Mouse (Mus musculus): ENCODE data around the gene Mki67. TPM values are rescaled to one million over a fixed set of nuclear protein-coding genes. Genes with fewer than 3 reads are reported as not detected.
"Not testable (repeated sequence)": the region's sequence is repeated elsewhere in the genome, so short reads cannot be mapped to it uniquely, and the experiment has no call there.

Mki67 gene
- polyA plus RNA-seq, 1 experiment from 2014 or later = 51.4 TPM

DNA sequence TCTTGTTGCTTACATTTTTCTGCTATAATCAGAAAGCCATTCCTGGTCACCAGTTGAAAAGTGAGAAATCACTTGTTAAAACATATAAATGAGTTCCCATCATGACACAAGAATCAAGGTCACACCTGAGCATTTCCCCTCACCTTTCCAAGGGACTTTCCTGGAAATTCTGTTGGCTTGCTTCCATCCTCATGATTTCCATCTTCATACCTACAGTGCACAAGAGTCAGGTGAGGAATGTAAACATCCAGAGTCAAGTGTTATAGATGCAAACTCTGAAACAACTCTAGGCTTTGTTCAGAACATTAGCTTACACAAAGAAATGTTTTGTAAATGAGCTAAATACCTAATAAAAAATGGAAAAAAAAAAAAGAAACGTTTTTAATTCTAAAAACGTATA lies 5.5 kb downstream of the Mki67 start:
- Histone ChIP-seq H3K9ac (ENCODE audit: low read depth, low read length) (no peak overlapping the region), H3K27me3 (replicated peaks; ENCODE audit: control insufficient read depth, insufficient read depth, low read length) (no peaks in the 10 kb centered on the region), H3K9me3 (ENCODE audit: control insufficient read depth, low read length) (no peaks in the 10 kb centered on the region), H3K27ac (replicated peaks; ENCODE audit: low read depth, low read length) (no peak overlapping the region), H3K36me3 (ENCODE audit: control insufficient read depth, insufficient read depth, low read length) (peaks cover 40% of the 10 kb centered on the region), H3K4me1 (ENCODE audit: control insufficient read depth, insufficient read depth, low read length) (peaks cover 18% of the 10 kb centered on the region; the same call in 1 of the 2 replicates), H3K4me2 (ENCODE audit: low read depth, low read length) (no peak overlapping the region), H3K4me3 (ENCODE audit: low read depth, low read length) (no peak overlapping the region)
- DNase-seq (ENCODE audit: low spot score) (no peak), ATAC-seq (ENCODE audit: low read depth) (no peak)
- 81% methylated on average over 2 of the region's 2 CpGs for WGBS

DNA sequence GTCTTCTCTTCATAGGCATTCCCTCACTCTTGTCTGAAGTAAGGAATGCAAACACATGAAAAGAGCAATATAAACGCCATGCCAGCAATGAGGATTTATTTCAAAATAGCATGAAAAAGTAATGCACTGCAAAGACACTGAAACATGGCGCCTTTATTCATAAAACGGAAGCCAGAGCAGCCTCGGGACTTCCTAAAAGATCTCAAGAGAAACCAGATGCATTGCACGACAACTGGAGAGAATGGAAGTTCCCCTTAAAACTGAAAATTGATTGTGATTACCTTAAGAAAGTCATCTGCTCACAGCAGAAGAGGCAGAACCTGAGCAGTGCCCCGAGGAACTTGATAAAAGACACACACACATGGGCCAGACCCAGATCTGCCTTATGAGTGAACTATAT lies 10.4 kb downstream of the Mki67 start:
- H3K4me3 ChIP-seq (ENCODE audit: low read depth, low read length) = no peak overlapping the region
- no peak overlapping the region for H3K27ac ChIP-seq (replicated peaks; ENCODE audit: low read depth, low read length)
- no peaks in the 10 kb centered on the region for H3K27me3 ChIP-seq (replicated peaks; ENCODE audit: control insufficient read depth, insufficient read depth, low read length)
- no peak for ATAC-seq (ENCODE audit: low read depth)
- no peak overlapping the region for H3K4me2 ChIP-seq (ENCODE audit: low read depth, low read length)
- 87% methylated on average over 6 of the region's 6 CpGs for WGBS
- H3K36me3 ChIP-seq (ENCODE audit: control insufficient read depth, insufficient read depth, low read length) = peaks cover 86% of the 10 kb centered on the region
- DNase-seq (ENCODE audit: low spot score) = no peak
- H3K4me1 ChIP-seq (ENCODE audit: control insufficient read depth, insufficient read depth, low read length) = no peaks in the 10 kb centered on the region
- no peaks in the 10 kb centered on the region for H3K9me3 ChIP-seq (ENCODE audit: control insufficient read depth, low read length)
- no peak overlapping the region for H3K9ac ChIP-seq (ENCODE audit: low read depth, low read length)

- Histone ChIP-seq H3K27ac (replicated peaks; ENCODE audit: low read depth, low read length) (no peak overlapping the region), H3K4me3 (ENCODE audit: low read depth, low read length) (no peak overlapping the region), H3K27me3 (replicated peaks; ENCODE audit: control insufficient read depth, insufficient read depth, low read length) (no peaks in the 10 kb centered on the region), H3K4me2 (ENCODE audit: low read depth, low read length) (no peak overlapping the region), H3K9ac (ENCODE audit: low read depth, low read length) (no peak overlapping the region), H3K4me1 (ENCODE audit: control insufficient read depth, insufficient read depth, low read length) (no peaks in the 10 kb centered on the region), H3K9me3 (ENCODE audit: control insufficient read depth, low read length) (no peaks in the 10 kb centered on the region), H3K36me3 (ENCODE audit: control insufficient read depth, insufficient read depth, low read length) (peaks cover 93% of the 10 kb centered on the region)
- DNase-seq (ENCODE audit: low spot score) (no peak), ATAC-seq (ENCODE audit: low read depth) (no peak)
- WGBS = 100% methylated on average over 1 of the region's 1 CpGs
Measured at GRCm38 (mm10) chr7:135705083-135705482, 11.1 kb downstream of the Mki67 start.

GRCm38 (mm10) chr7:135704251-135704650 lies 11.9 kb downstream of the Mki67 start:
- WGBS = 92% methylated on average over 8 of the region's 8 CpGs
- no peak for ATAC-seq (ENCODE audit: low read depth)

GRCm38 (mm10) chr7:135703600-135704148 lies 12.5 kb downstream of the Mki67 start:
- H3K36me3 ChIP-seq (ENCODE audit: control insufficient read depth, insufficient read depth, low read length) = peaks cover 96% of the 10 kb centered on the region
- H3K27ac ChIP-seq (replicated peaks; ENCODE audit: low read depth, low read length) = no peak overlapping the region
- no peak overlapping the region for H3K9ac ChIP-seq (ENCODE audit: low read depth, low read length)
- no peak overlapping the region for H3K4me3 ChIP-seq (ENCODE audit: low read depth, low read length)
- H3K27me3 ChIP-seq (replicated peaks; ENCODE audit: control insufficient read depth, insufficient read depth, low read length) = no peaks in the 10 kb centered on the region
- no peaks in the 10 kb centered on the region for H3K9me3 ChIP-seq (ENCODE audit: control insufficient read depth, low read length)
- 92% methylated on average over 9 of the region's 9 CpGs for WGBS
- H3K4me1 ChIP-seq (ENCODE audit: control insufficient read depth, insufficient read depth, low read length) = no peaks in the 10 kb centered on the region
- H3K4me2 ChIP-seq (ENCODE audit: low read depth, low read length) = no peak overlapping the region
- ATAC-seq (ENCODE audit: low read depth) = no peak
- DNase-seq (ENCODE audit: low spot score) = no peak

More at GRCm38 (mm10) chr7:135704251-135704650, 11.9 kb downstream of the Mki67 start:
- Histone ChIP-seq H3K4me1 (ENCODE audit: control insufficient read depth, insufficient read depth, low read length) (no peaks in the 10 kb centered on the region), H3K36me3 (ENCODE audit: control insufficient read depth, insufficient read depth, low read length) (peaks cover 96% of the 10 kb centered on the region), H3K9ac (ENCODE audit: low read depth, low read length) (no peak overlapping the region), H3K27ac (replicated peaks; ENCODE audit: low read depth, low read length) (no peak overlapping the region), H3K4me2 (ENCODE audit: low read depth, low read length) (no peak overlapping the region), H3K27me3 (replicated peaks; ENCODE audit: control insufficient read depth, insufficient read depth, low read length) (no peaks in the 10 kb centered on the region), H3K4me3 (ENCODE audit: low read depth, low read length) (no peak overlapping the region), H3K9me3 (ENCODE audit: control insufficient read depth, low read length) (no peaks in the 10 kb centered on the region)
- no peak for DNase-seq (ENCODE audit: low spot score)

DNA sequence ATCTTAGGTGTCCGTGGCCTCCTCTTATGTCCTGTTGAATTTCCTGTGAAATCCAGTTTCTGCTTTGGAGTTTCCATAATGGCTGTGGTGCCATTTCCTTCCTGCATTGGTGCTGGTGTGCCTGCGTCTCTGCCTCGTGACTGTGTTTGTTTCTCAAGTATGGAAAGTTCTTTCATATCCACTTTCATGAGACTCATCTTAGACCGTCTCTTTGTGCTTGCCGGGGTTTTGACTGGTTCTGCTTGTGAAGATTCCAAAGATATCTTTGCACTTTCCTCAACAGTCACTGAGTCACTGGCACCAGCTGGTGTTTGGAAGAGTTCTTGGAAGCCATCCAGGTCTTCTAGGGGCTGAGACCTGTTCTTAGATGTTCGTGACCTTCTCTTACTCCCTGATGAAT lies 16.8 kb downstream of the Mki67 start:
- H3K9ac ChIP-seq (ENCODE audit: low read depth, low read length); ATAC-seq (ENCODE audit: low read depth); H3K4me1 ChIP-seq (ENCODE audit: control insufficient read depth, insufficient read depth, low read length); DNase-seq (ENCODE audit: low spot score); H3K27ac ChIP-seq (replicated peaks; ENCODE audit: low read depth, low read length); H3K9me3 ChIP-seq (ENCODE audit: control insufficient read depth, low read length); H3K27me3 ChIP-seq (replicated peaks; ENCODE audit: control insufficient read depth, insufficient read depth, low read length); H3K4me2 ChIP-seq (ENCODE audit: low read depth, low read length); H3K4me3 ChIP-seq (ENCODE audit: low read depth, low read length): not testable (repeated sequence)
- H3K36me3 ChIP-seq (ENCODE audit: control insufficient read depth, insufficient read depth, low read length) = peaks cover 96% of the 10 kb centered on the region
- WGBS = 79% methylated on average over 6 of the region's 6 CpGs

DNA sequence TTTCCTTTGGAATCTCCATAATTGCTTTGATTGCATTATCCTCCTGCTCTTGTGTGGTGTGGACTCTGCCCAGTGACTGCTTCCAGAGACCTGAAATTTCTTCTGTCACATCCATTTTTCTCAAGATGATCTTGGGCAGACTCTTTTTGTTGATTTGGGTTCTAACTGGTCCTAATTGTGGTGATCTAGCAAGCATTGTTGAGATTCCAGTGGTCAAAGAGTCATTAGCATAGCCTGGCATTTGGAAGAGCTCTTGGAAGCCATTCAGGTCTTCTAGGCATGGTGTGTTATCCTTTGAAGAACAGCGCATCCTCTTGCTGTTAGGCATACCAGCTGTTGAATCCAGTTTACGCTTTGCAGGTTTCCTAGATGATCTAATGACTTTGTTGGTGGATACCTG lies 17.8 kb downstream of the Mki67 start:
- no peak overlapping the region for H3K4me2 ChIP-seq (ENCODE audit: low read depth, low read length)
- no peaks in the 10 kb centered on the region for H3K27me3 ChIP-seq (replicated peaks; ENCODE audit: control insufficient read depth, insufficient read depth, low read length)
- 98% methylated on average over 2 of the region's 2 CpGs for WGBS
- no peak overlapping the region for H3K27ac ChIP-seq (replicated peaks; ENCODE audit: low read depth, low read length)
- no peaks in the 10 kb centered on the region for H3K9me3 ChIP-seq (ENCODE audit: control insufficient read depth, low read length)
- no peak overlapping the region for H3K9ac ChIP-seq (ENCODE audit: low read depth, low read length)
- no peak for DNase-seq (ENCODE audit: low spot score)
- ATAC-seq (ENCODE audit: low read depth) = no peak
- H3K36me3 ChIP-seq (ENCODE audit: control insufficient read depth, insufficient read depth, low read length) = peaks cover 94% of the 10 kb centered on the region
- H3K4me1 ChIP-seq (ENCODE audit: control insufficient read depth, insufficient read depth, low read length) = no peaks in the 10 kb centered on the region
- no peak overlapping the region for H3K4me3 ChIP-seq (ENCODE audit: low read depth, low read length)

GRCm38 (mm10) chr7:135697021-135697740 lies 19.0 kb downstream of the Mki67 start:
- H3K9ac ChIP-seq (ENCODE audit: low read depth, low read length); H3K4me3 ChIP-seq (ENCODE audit: low read depth, low read length); H3K27me3 ChIP-seq (replicated peaks; ENCODE audit: control insufficient read depth, insufficient read depth, low read length); H3K9me3 ChIP-seq (ENCODE audit: control insufficient read depth, low read length); DNase-seq (ENCODE audit: low spot score); H3K27ac ChIP-seq (replicated peaks; ENCODE audit: low read depth, low read length); ATAC-seq (ENCODE audit: low read depth); H3K4me1 ChIP-seq (ENCODE audit: control insufficient read depth, insufficient read depth, low read length); H3K4me2 ChIP-seq (ENCODE audit: low read depth, low read length): not testable (repeated sequence)
- 88% methylated on average over 5 of the region's 5 CpGs for WGBS
- H3K36me3 ChIP-seq (ENCODE audit: control insufficient read depth, insufficient read depth, low read length) = peaks cover 98% of the 10 kb centered on the region

DNA sequence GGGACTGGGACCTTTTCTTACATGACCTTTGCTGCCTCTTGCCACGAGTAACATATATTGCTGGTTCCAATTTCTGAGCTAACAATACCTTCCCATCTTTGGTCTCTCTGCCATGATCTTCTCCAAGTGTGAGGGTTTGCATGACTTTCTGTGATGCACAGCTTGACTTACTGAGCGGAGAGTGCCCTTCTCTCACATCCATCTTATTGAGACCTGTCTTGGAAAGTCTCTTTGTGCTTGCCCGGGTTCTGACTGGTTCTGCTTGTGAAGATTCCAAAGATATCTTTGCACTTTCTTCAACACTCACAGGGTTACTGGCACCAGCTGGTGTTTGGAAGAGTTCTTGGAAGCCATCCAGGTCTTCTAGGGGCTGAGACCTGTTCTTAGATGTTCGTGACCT lies 20.0 kb downstream of the Mki67 start:
- Histone ChIP-seq H3K4me3 (ENCODE audit: low read depth, low read length) (no peak overlapping the region), H3K27me3 (replicated peaks; ENCODE audit: control insufficient read depth, insufficient read depth, low read length) (no peaks in the 10 kb centered on the region), H3K4me1 (ENCODE audit: control insufficient read depth, insufficient read depth, low read length) (no peaks in the 10 kb centered on the region), H3K9ac (ENCODE audit: low read depth, low read length) (no peak overlapping the region), H3K4me2 (ENCODE audit: low read depth, low read length) (no peak overlapping the region), H3K9me3 (ENCODE audit: control insufficient read depth, low read length) (no peaks in the 10 kb centered on the region), H3K27ac (replicated peaks; ENCODE audit: low read depth, low read length) (no peak overlapping the region), H3K36me3 (ENCODE audit: control insufficient read depth, insufficient read depth, low read length) (peaks cover 98% of the 10 kb centered on the region)
- no peak for ATAC-seq (ENCODE audit: low read depth)
- DNase-seq (ENCODE audit: low spot score) = no peak
- WGBS = 88% methylated on average over 4 of the region's 4 CpGs

All from embryonic facial prominence, embryonic 14.5 days (tissue).